ENCODE assay signal across 35 mouse cellular contexts in genomic region chr11:68742658-68743057, GRCm38 (mm10).
"Had no signal": no experiment of that assay in that cellular context is flagged by ENCODE, and none has a peak within 500 bp of the region (broad histone marks: within the 10 kb centered on the region; RNA-seq: fewer than 3 reads in every experiment).

No protein-coding gene starts in this region.

- DNase-seq: heart, postnatal 10 days; heart, postnatal 14 days; heart, postnatal 36 days; heart, postnatal 4 days; kidney, adult 11 months; kidney, adult 18-20 months; kidney, adult 2 months; kidney, adult 8-10 months; kidney, adult 9 months; kidney, postnatal 10 days; kidney, postnatal 14 days; kidney, postnatal 25 days; kidney, postnatal 36 days; kidney, postnatal 4 days; layer of hippocampus, adult 9-11 months; layer of hippocampus, postnatal 36 days had no signal

- H3K4me2 ChIP-seq: heart, embryonic 11.5 days; heart, embryonic 12.5 days; heart, embryonic 13.5 days; heart, embryonic 15.5 days; hindbrain, embryonic 12.5 days; hindbrain, embryonic 13.5 days; hindbrain, embryonic 14.5 days; hindbrain, embryonic 15.5 days; intestine, embryonic 15.5 days; kidney, embryonic 15.5 days had no signal

- H3K4me1 ChIP-seq: heart, embryonic 12.5 days; heart, embryonic 15.5 days; hindbrain, embryonic 10.5 days; hindbrain, embryonic 12.5 days; hindbrain, embryonic 15.5 days; intestine, embryonic 15.5 days had no signal

- ATAC-seq: hindbrain, embryonic 16.5 days; hindbrain, postnatal 0 days; inflammation-experienced regulatory T-cells, adult 6 months; intestine, embryonic 15.5 days; intestine, embryonic 16.5 days; intestine, postnatal 0 days had no signal

- H3K27me3 ChIP-seq: heart, embryonic 12.5 days; heart, embryonic 13.5 days; heart, embryonic 15.5 days; hindbrain, embryonic 12.5 days; hindbrain, embryonic 13.5 days; hindbrain, embryonic 15.5 days; intestine, embryonic 15.5 days; kidney, embryonic 15.5 days had no signal

- H3K4me3 ChIP-seq: heart, embryonic 12.5 days; heart, embryonic 13.5 days; heart, embryonic 15.5 days; hindbrain, embryonic 10.5 days; hindbrain, embryonic 12.5 days; hindbrain, embryonic 13.5 days; hindbrain, embryonic 15.5 days; intestine, embryonic 15.5 days; kidney, embryonic 15.5 days; layer of hippocampus, adult 2 months; left cerebral cortex, adult 2 months had no signal

- H3K9ac ChIP-seq: heart, embryonic 12.5 days; heart, embryonic 13.5 days; heart, embryonic 15.5 days; hindbrain, embryonic 12.5 days; hindbrain, embryonic 13.5 days; hindbrain, embryonic 14.5 days; hindbrain, embryonic 15.5 days; intestine, embryonic 15.5 days; kidney, embryonic 15.5 days had no signal

- H3K27ac ChIP-seq: heart, embryonic 13.5 days; heart, embryonic 15.5 days; hindbrain, embryonic 10.5 days; hindbrain, embryonic 12.5 days; hindbrain, embryonic 13.5 days; hindbrain, embryonic 14.5 days; hindbrain, embryonic 15.5 days; hindbrain, postnatal 0 days; intestine, embryonic 15.5 days; kidney, embryonic 15.5 days; kidney, postnatal 0 days; layer of hippocampus, adult 2 months; left cerebral cortex, adult 2 months had no signal

- H3K9me3 ChIP-seq: heart, embryonic 12.5 days; heart, embryonic 13.5 days; heart, embryonic 15.5 days; hindbrain, embryonic 10.5 days; hindbrain, embryonic 12.5 days; hindbrain, embryonic 13.5 days; hindbrain, embryonic 15.5 days; intestine, embryonic 15.5 days; kidney, embryonic 15.5 days had no signal
